Comparison of ENCODE assay signal across 8 mouse cellular contexts in the genomic region with DNA sequence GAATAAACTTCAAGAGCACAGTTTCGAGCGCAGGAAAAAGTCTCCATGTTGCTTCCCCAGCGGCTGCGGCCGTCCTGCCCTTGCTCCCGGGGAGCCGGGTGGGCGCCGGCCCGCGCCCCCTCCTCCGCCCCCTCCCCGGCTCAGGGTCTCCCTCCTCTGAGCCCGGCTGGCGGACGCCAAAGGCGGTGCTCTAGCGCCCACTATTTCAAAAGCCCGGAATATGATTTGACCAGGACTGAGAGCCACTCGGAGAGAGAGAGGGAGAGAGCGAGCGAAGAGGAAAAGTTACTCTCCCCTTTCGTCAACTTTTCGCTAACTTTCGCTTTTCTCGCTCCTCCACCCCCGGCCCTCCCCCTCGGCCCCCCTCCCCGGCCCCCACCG. TPM values are rescaled to one million over a fixed set of nuclear protein-coding genes. Genes with fewer than 3 reads are reported as not detected.
DNase-seq lines count a peak whose midpoint lies in the region; ATAC-seq and TF ChIP-seq lines count a peak whose summit lies in the region.

No protein-coding gene starts in this region.

- DNase-seq in adrenal gland, postnatal 10 days = peak; percentile 53
- DNase-seq in adrenal gland, adult 18-20 months (ENCODE audit: low spot score in 2 of 2) = no peak
- peak; percentile 30 for DNase-seq in urinary bladder, postnatal 25 days (ENCODE audit: low spot score)
- no peak for DNase-seq in urinary bladder, adult 2 months (ENCODE audit: low spot score)
- peak; percentile 89 for DNase-seq in lung, postnatal 0 days (ENCODE audit: low spot score)
- DNase-seq in T-cell, adult 2 months (ENCODE audit: low spot score) = no peak
- DNase-seq in cerebellum, adult 18-20 months = no peak

- whole genome bisulfite sequencing in kidney, embryonic 14.5 days = 1% methylated on average over 24 of the region's 30 CpGs
- 0% methylated on average over 8 of the region's 30 CpGs for WGBS in lung, postnatal 0 days

- ATAC-seq in kidney, embryonic 14.5 days (ENCODE audit: low FRiP score, low TSS enrichment) = peak; percentile 47
- peak; percentile 48 for ATAC-seq in lung, postnatal 0 days

- peak overlapping the region; percentile 65 for H3K4me3 ChIP-seq in kidney, embryonic 14.5 days (ENCODE audit: low read length)
- peak overlapping the region; percentile 79 for H3K4me3 ChIP-seq in lung, postnatal 0 days (ENCODE audit: low read depth, low read length)

- H3K27me3 ChIP-seq in kidney, embryonic 14.5 days (ENCODE audit: control insufficient read depth, insufficient read depth, low read length) = peaks cover 93% of the 10 kb centered on the region
- H3K27me3 ChIP-seq in lung, postnatal 0 days (replicated peaks; ENCODE audit: insufficient read depth, low read length) = peaks cover 50% of the 10 kb centered on the region

- peaks cover 13% of the 10 kb centered on the region; the same call in 1 of the 2 replicates for H3K4me1 ChIP-seq in kidney, embryonic 14.5 days (ENCODE audit: control insufficient read depth, insufficient read depth, low read length)
- 0 out of 2 replicates have a peak, but pooled peaks cover 2% of the 10 kb centered on the region for H3K4me1 ChIP-seq in lung, postnatal 0 days (ENCODE audit: insufficient read depth, low read depth, low read length)

- no peak for TF ChIP-seq EP300 in lung, postnatal 0 days (IDR thresholded peaks at IDR 0.05)

- H3K9me3 ChIP-seq in kidney, embryonic 14.5 days (ENCODE audit: control insufficient read depth, low read length) = no peaks in the 10 kb centered on the region
- no peaks in the 10 kb centered on the region for H3K9me3 ChIP-seq in lung, postnatal 0 days (ENCODE audit: low read length)

- H3K27ac ChIP-seq in kidney, embryonic 14.5 days (ENCODE audit: low read depth, low read length) = peak overlapping the region; percentile 91
- peak overlapping the region; percentile 95 for H3K27ac ChIP-seq in lung, postnatal 0 days (ENCODE audit: low read length)

- H3K9ac ChIP-seq in kidney, embryonic 14.5 days (ENCODE audit: low read depth, low read length) = peak overlapping the region; percentile 82
- peak overlapping the region; percentile 68 for H3K9ac ChIP-seq in lung, postnatal 0 days (replicated peaks; ENCODE audit: low read depth)

- peak overlapping the region; percentile 90 for H3K4me2 ChIP-seq in kidney, embryonic 14.5 days (replicated peaks; ENCODE audit: low read depth, low read length)
- H3K4me2 ChIP-seq in lung, postnatal 0 days (replicated peaks; ENCODE audit: low read depth, low read length) = peak overlapping the region; percentile 97

- no peaks in the 10 kb centered on the region for H3K36me3 ChIP-seq in kidney, embryonic 14.5 days (ENCODE audit: control insufficient read depth, insufficient read depth, low read length)
- no peaks in the 10 kb centered on the region for H3K36me3 ChIP-seq in lung, postnatal 0 days (ENCODE audit: insufficient read depth, low read length)

- peak; percentile 60 for TF ChIP-seq CTCF in lung, postnatal 0 days (IDR thresholded peaks at IDR 0.05)

RNA-seq across cellular contexts. Expression of a gene that starts 0.6 kb away (rescaled TPM):
- total RNA-seq in adrenal gland, postnatal 10 days (2021) = 10 to 100 TPM in 1 of 2 experiments, 1 to 10 TPM in 1; 9.0 to 17.8 TPM
- 1 to 10 TPM; 4.3 to 7.6 TPM for total RNA-seq in adrenal gland, adult 18-20 months (2021)
- 6.2 and 6.4 TPM in 2 replicates for polyA plus RNA-seq in urinary bladder, adult 2 months (2012; rRNA removed)
- polyA plus RNA-seq in kidney, embryonic 14.5 days (2014; fragmentation: Nextera tagmentation; extraction: Ambion mirVana) = 13.5 and 25.4 TPM in 2 replicates
- 15.2 and 19.2 TPM in 2 replicates for polyA plus RNA-seq in lung, postnatal 0 days (2015; fragmentation: Nextera tagmentation; extraction: Ambion mirVana)

RNA-seq across cellular contexts. Expression of a gene that starts 31.6 kb away (rescaled TPM):
- total RNA-seq in adrenal gland, postnatal 10 days (2021) = not detected
- not detected for total RNA-seq in adrenal gland, adult 18-20 months (2021)
- not detected in 2 replicates for polyA plus RNA-seq in urinary bladder, adult 2 months (2012; rRNA removed)
- polyA plus RNA-seq in kidney, embryonic 14.5 days (2014; fragmentation: Nextera tagmentation; extraction: Ambion mirVana) = not detected in 2 replicates
- polyA plus RNA-seq in lung, postnatal 0 days (2015; fragmentation: Nextera tagmentation; extraction: Ambion mirVana) = not detected in 2 replicates

Comparison
In these comparisons a context has a peak if more than half of its experiments do, and no peak if none do; other contexts are left out.
1. DNase-seq: peak in adrenal gland, postnatal 10 days (single experiment), urinary bladder, postnatal 25 days (single experiment) and lung, postnatal 0 days (single experiment); none in adrenal gland, adult 18-20 months (0 of 2), urinary bladder, adult 2 months (single experiment), T-cell, adult 2 months (single experiment) and cerebellum, adult 18-20 months (0 of 2).